Mouse (Mus musculus) intestine, postnatal 0 days (tissue): ENCODE data around the gene Fbxl21. TPM values are rescaled to one million over a fixed set of nuclear protein-coding genes. Genes with fewer than 3 reads are reported as not detected.
A peak's percentile ranks its signal among the peaks of the same experiment; 100 is the strongest.

Source experiments
- ATAC-seq: fragments of 200-750 bp; cut with Nextera tagmentation; 2 replicates; pipeline ENCODE4 v1.8.0; 2017; ENCODE audit warnings: mild to moderate bottlenecking, moderate TSS enrichment, moderate library complexity
- H3K27ac ChIP-seq: fragments of 300-500 bp; sonication (generic); 2 replicates; pipeline ENCODE4 v1.5.1; 2014; ENCODE audit warnings: mild to moderate bottlenecking, low read depth, low read length, moderate library complexity
- H3K27me3 ChIP-seq: fragments of 300-500 bp; sonication (generic); replicated peaks from 2 replicates; pipeline ENCODE4 v1.6.1; 2014; ENCODE audit warnings: low read length, mixed read lengths; ENCODE audit not compliant: control insufficient read depth, insufficient read depth
- H3K36me3 ChIP-seq: fragments of 300-500 bp; sonication (generic); 2 replicates; pipeline ENCODE4 v1.6.1; 2014; ENCODE audit warnings: mild to moderate bottlenecking, moderate library complexity; ENCODE audit not compliant: control insufficient read depth, insufficient read depth
- H3K4me1 ChIP-seq: fragments of 300-500 bp; sonication (generic); replicated peaks from 2 replicates; pipeline ENCODE4 v1.6.1; 2014; ENCODE audit warnings: antibody characterized with exemption, low read length, mixed read lengths; ENCODE audit not compliant: control insufficient read depth, insufficient read depth
- H3K4me2 ChIP-seq: fragments of 300-500 bp; sonication (generic); replicated peaks from 2 replicates; pipeline ENCODE4 v1.6.1; 2014; ENCODE audit warnings: low read depth, mild to moderate bottlenecking, moderate library complexity
- H3K4me3 ChIP-seq: fragments of 300-500 bp; sonication (generic); 2 replicates; pipeline ENCODE4 v1.5.1; 2014; ENCODE audit warnings: low read depth, low read length
- H3K9ac ChIP-seq: fragments of 300-500 bp; sonication (generic); 2 replicates; pipeline ENCODE4 v1.6.1; 2014; ENCODE audit warnings: mild to moderate bottlenecking, low read depth, low read length
- H3K9me3 ChIP-seq: fragments of 300-500 bp; sonication (generic); 2 replicates; pipeline ENCODE4 v1.6.1; 2016; ENCODE audit warnings: mixed run types; ENCODE audit not compliant: control insufficient read depth
- CTCF ChIP-seq: sonication (generic); IDR thresholded peaks from 2 replicates; pipeline ENCODE4 v1.5.1; 2016; ENCODE audit warnings: low read depth, mild to moderate bottlenecking, control low read depth, antibody characterized with exemption, moderate library complexity
- WGBS: fragments of 180-500 bp; shearing (Covaris S2); extraction: QIAGEN DNeasy Blood & Tissue Kit; methylation state at CpG from one replicate; pipeline ENCODE4 v1.1.7; 2014; 5-methylcytosine and 5-hydroxymethylcytosine counted together
- polyA plus RNA-seq: library from polyadenylated mRNA; unstranded; fragments of >200 nt; fragmentation: Nextera tagmentation; extraction: Ambion mirVana; gene quantifications from 2 replicates; pipeline ENCODE4 v1.2.1, GENCODE M21; 2015

Fbxl21 gene
- polyA plus RNA-seq, 1 experiment from 2014 or later, result 3.7 TPM

DNA sequence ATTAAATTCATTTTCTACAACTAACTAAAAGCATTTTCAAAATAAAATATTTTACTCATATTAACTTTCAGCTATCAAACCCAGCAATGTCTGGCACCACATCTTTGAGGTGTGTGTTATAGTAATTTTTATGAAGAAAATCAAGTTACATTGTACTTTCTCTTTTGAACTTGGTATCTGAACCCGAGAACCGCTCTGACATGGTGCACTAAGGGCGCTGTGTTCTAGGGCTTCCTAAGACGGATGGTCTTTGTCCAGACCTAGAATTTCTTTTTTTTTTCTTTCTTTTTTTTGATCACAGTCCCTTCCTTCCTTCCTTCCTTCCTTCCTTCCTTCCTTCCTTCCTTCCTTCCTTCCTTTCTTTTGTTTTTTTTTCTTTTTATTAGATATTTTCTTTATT, 17.6 kb downstream of the Fbxl21 start:
- no peaks in the 10 kb centered on the region for H3K4me1 ChIP-seq
- no peak overlapping the region for H3K4me2 ChIP-seq
- WGBS, result 96% methylated on average over 4 of the region's 4 CpGs
- H3K4me3 ChIP-seq, result no peak overlapping the region
- no peak for ATAC-seq
- H3K36me3 ChIP-seq, result no peaks in the 10 kb centered on the region
- TF ChIP-seq CTCF, result no peak
- H3K9me3 ChIP-seq, result no peaks in the 10 kb centered on the region
- H3K9ac ChIP-seq, result no peak overlapping the region
- no peak overlapping the region for H3K27ac ChIP-seq
- no peaks in the 10 kb centered on the region for H3K27me3 ChIP-seq

DNA sequence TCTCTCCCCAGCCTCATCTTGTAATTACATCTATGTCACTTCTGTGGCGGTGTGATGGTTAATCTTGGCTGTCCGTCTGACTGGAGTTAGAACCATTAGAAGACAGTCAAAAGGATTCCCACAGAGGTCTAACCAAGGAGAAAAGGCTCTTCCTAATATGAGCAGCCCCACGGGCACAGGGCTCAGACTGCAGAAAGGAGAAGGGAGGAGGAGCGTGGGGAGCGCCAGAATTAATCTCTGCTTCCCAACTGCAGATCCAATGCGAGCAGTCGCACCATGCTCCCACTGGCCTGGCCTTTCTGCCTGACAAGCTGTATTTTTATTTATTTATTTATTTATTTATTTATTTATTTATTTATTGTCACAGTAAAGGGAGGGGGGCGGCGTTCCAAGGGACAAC, 21.5 kb downstream of the Fbxl21 start:
- H3K36me3 ChIP-seq, result no peaks in the 10 kb centered on the region
- no peak overlapping the region for H3K9ac ChIP-seq
- peaks cover 3% of the 10 kb centered on the region; the same call in 1 of the 2 replicates for H3K4me1 ChIP-seq
- no peaks in the 10 kb centered on the region for H3K9me3 ChIP-seq
- H3K27me3 ChIP-seq, result no peaks in the 10 kb centered on the region
- 89% methylated on average over 9 of the region's 9 CpGs for WGBS
- H3K4me3 ChIP-seq, result no peak overlapping the region
- no peak for TF ChIP-seq CTCF
- H3K27ac ChIP-seq, result no peak overlapping the region
- H3K4me2 ChIP-seq, result no peak overlapping the region
- no peak for ATAC-seq

DNA sequence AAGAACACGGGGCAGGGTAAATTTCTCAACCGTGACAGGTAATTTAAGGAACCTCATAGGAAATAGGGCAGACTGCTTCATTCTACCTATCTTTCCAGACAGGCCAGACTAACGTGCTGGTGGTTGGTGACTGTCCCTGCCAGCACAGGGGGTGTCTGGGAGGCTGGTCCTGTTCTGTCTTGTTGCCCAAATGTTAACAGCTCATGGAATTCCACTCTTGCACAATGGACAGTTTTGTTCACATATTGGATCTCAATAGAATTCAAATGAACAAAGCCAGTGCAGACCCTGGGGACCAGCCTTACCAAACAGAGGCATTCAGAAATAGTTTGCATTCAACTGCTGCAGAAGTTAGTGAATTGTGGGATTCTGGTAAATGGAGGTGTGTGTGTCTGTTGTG, 22.7 kb downstream of the Fbxl21 start:
- Histone ChIP-seq H3K9ac (no peak overlapping the region), H3K27ac (no peak overlapping the region), H3K4me1 (peaks cover 7% of the 10 kb centered on the region; the same call in 1 of the 2 replicates), H3K4me2 (no peak overlapping the region), H3K36me3 (no peaks in the 10 kb centered on the region), H3K9me3 (no peaks in the 10 kb centered on the region), H3K4me3 (no peak overlapping the region), H3K27me3 (no peaks in the 10 kb centered on the region)
- no peak for ATAC-seq
- no peak for TF ChIP-seq CTCF
- WGBS, result 85% methylated on average over 3 of the region's 3 CpGs

DNA sequence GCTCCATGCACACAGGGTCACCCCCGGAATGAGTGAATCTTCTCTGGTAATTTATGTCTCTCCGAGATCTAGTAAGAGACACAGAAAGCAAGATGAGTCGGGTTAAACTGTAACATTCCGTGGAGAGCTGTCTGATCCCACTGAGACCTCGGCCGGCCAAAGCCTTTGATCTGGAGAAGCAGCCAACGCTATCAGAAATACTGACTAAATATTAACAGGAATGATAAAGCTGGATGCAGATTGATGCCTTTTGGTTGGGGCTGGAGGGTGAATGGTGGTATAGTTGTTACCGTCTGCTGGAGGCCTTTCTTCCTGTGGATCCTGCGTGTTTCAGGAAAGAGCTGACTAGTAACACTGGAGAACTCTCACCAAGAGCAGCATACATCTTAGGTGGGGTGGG, 26.1 kb downstream of the Fbxl21 start, which contains the start of gene Lect2:
Lect2 (minus strand) TSS at position 102 of the 400 bp plus-strand sequence.
- H3K36me3 ChIP-seq, result no peaks in the 10 kb centered on the region
- peaks cover 7% of the 10 kb centered on the region; the same call in 1 of the 2 replicates for H3K4me1 ChIP-seq
- H3K27ac ChIP-seq, result no peak within 1 kb of the TSS
- H3K9ac ChIP-seq, result no peak within 1 kb of the TSS
- no peak for TF ChIP-seq CTCF
- no peaks in the 10 kb centered on the region for H3K27me3 ChIP-seq
- no peaks in the 10 kb centered on the region for H3K9me3 ChIP-seq
- peak within 1 kb of the TSS; percentile 37 for H3K4me2 ChIP-seq
- 43% methylated on average over 9 of the region's 9 CpGs for WGBS
- ATAC-seq, result no peak
- no peak within 1 kb of the TSS; the same call in 1 of the 2 replicates for H3K4me3 ChIP-seq

DNA sequence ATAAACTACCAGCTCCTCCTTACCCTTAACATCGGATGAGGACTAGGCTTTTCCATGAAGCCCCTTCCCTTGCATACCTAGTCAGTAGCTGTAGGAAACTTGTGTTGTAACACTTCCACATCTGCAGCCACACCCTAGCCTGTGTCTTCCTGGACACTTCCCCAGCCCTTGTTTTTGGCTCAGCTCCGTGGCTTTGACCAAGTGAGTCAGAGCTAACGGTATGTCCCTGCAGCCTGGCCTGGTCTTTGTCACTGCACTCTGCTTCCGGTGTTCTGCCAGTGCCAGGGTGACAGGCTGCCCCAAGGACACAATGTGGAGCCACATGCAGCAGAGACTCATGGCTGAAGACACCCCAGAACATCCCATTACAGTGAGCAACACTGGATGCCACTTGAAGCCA, 27.1 kb downstream of the Fbxl21 start:
- 30% methylated on average over 4 of the region's 4 CpGs for WGBS
- ATAC-seq, result no peak
- Histone ChIP-seq H3K4me2 (no peak overlapping the region), H3K9me3 (no peaks in the 10 kb centered on the region), H3K27me3 (no peaks in the 10 kb centered on the region), H3K36me3 (no peaks in the 10 kb centered on the region), H3K4me1 (peaks cover 7% of the 10 kb centered on the region; the same call in 1 of the 2 replicates), H3K4me3 (no peak overlapping the region), H3K9ac (no peak overlapping the region), H3K27ac (no peak overlapping the region)
- TF ChIP-seq CTCF, result no peak

DNA sequence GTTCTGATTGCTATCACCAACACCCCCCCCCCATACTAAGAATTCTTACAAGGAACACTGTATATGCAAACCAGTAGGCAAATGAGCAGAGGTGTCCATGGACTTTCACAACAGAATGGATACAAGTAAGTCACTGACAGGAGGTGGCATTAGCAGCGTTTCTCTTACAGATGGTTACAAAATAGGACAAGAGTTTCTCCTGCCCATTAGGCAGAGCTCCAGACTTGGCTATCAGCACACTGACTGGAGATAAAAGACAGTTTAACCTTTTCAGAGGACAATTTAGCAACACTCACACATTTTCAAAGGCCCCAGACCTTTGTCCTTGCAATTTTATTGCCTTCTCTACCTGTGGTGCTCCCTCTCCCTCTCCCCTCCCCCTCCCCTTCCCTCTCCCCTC, 28.3 kb downstream of the Fbxl21 start:
- H3K27me3 ChIP-seq, result no peaks in the 10 kb centered on the region
- H3K4me1 ChIP-seq, result peaks cover 7% of the 10 kb centered on the region; the same call in 1 of the 2 replicates
- no peak for TF ChIP-seq CTCF
- no peak overlapping the region for H3K9ac ChIP-seq
- no peak overlapping the region for H3K4me3 ChIP-seq
- no peak overlapping the region for H3K27ac ChIP-seq
- no peaks in the 10 kb centered on the region for H3K36me3 ChIP-seq
- ATAC-seq, result no peak
- 8% methylated on average over 1 of the region's 1 CpGs for WGBS
- H3K9me3 ChIP-seq, result no peaks in the 10 kb centered on the region
- H3K4me2 ChIP-seq, result no peak overlapping the region

DNA sequence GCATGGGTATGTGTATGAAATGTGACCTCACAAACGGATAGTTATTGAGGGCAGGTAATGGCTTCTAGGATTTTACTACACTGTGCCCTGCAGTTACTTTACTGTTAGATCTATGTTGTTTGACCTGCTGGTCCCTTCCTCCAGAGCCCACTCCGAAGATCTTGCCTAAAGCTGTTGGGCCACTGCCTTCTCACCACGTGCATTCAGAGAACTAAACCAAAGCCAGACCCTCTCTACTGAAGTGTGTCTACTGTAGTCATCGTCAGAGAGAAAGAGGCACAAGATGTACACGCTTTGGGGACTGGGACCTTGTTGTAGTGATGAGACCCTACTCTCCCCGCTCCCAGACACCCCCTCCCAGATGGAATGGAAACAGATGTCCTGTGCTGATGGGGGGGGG, 29.4 kb downstream of the Fbxl21 start:
- no peak overlapping the region for H3K9ac ChIP-seq
- no peak overlapping the region for H3K4me2 ChIP-seq
- 86% methylated on average over 6 of the region's 6 CpGs for WGBS
- H3K9me3 ChIP-seq, result no peaks in the 10 kb centered on the region
- no peak overlapping the region for H3K4me3 ChIP-seq
- no peaks in the 10 kb centered on the region for H3K27me3 ChIP-seq
- no peak overlapping the region for H3K27ac ChIP-seq
- H3K4me1 ChIP-seq, result peaks cover 7% of the 10 kb centered on the region; the same call in 1 of the 2 replicates
- no peaks in the 10 kb centered on the region for H3K36me3 ChIP-seq
- ATAC-seq, result no peak
- no peak for TF ChIP-seq CTCF
